Mouse (Mus musculus) liver, postnatal 0 days (tissue): ENCODE results near the gene S100a10.

Experiments used
- CTCF ChIP-seq: sonication (generic); IDR thresholded peaks from 2 replicates; pipeline ENCODE4 v1.5.1; 2016; ENCODE audit warnings: antibody characterized with exemption, low read depth
- EP300 ChIP-seq: IDR thresholded peaks from 2 replicates; pipeline ENCODE4 v1.6.1; 2016; ENCODE audit warnings: antibody characterized with exemption, low read depth, mild to moderate bottlenecking

DNA sequence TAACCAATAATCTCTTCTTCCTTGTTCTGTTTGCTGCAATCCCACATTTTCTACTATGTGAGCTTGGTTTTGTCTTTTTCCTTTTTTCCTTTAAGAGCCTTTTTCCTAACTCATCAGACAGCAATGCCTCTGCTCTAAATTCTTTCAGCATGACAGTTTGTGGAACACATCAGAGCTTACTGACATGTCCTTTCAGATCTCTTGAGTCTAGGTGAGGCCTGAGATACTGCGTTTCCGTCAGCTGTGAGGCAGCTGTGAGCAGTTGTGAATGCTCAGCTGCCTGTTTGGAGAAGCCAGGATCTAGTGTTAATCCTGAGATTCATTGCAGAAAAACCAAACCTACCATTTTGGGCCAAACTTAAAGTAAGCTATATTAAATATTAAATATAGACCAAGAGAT, 16.4 kb upstream of the S100a10 start:
- TF ChIP-seq CTCF (no peak), EP300 (no peak)
